Mouse (Mus musculus) midbrain, embryonic 12.5 days (tissue): ENCODE results near the gene Jph4. TPM values are rescaled to one million over a fixed set of nuclear protein-coding genes. Genes with fewer than 3 reads are reported as not detected.

ENCODE experiments used
- ATAC-seq: fragments of 200-750 bp; cut with Nextera tagmentation; 2 replicates; pipeline ENCODE4 v1.8.0; 2017; ENCODE audit warnings: low read depth, moderate TSS enrichment, moderate library complexity; ENCODE audit not compliant: low FRiP score
- H3K27ac ChIP-seq: fragments of 300-500 bp; sonication (generic); replicated peaks from 2 replicates; pipeline ENCODE4 v1.5.1; 2016; ENCODE audit warnings: mild to moderate bottlenecking
- H3K27me3 ChIP-seq: fragments of 300-500 bp; sonication (generic); 2 replicates; pipeline ENCODE4 v1.6.1; 2016; ENCODE audit warnings: mild to moderate bottlenecking
- H3K36me3 ChIP-seq: fragments of 300-500 bp; sonication (generic); 2 replicates; pipeline ENCODE4 v1.6.1; 2016
- H3K4me1 ChIP-seq: fragments of 300-500 bp; sonication (generic); 2 replicates; pipeline ENCODE4 v1.6.1; 2016
- H3K4me2 ChIP-seq: fragments of 300-500 bp; sonication (generic); replicated peaks from 2 replicates; pipeline ENCODE4 v1.6.1; 2016; ENCODE audit warnings: mild to moderate bottlenecking, moderate library complexity
- H3K4me3 ChIP-seq: fragments of 300-500 bp; sonication (generic); 2 replicates; pipeline ENCODE4 v1.5.1; 2016; ENCODE audit warnings: mild to moderate bottlenecking
- H3K9ac ChIP-seq: fragments of 300-500 bp; sonication (generic); replicated peaks from 2 replicates; pipeline ENCODE4 v1.6.1; 2016; ENCODE audit warnings: mild to moderate bottlenecking, moderate library complexity
- H3K9me3 ChIP-seq: fragments of 300-500 bp; sonication (generic); 2 replicates; pipeline ENCODE4 v1.6.1; 2016; ENCODE audit warnings: mild to moderate bottlenecking
- WGBS: fragments of 180-500 bp; shearing (Covaris S2); methylation state at CpG from one replicate; pipeline ENCODE4 v1.1.7; 2016; 5-methylcytosine and 5-hydroxymethylcytosine counted together
- polyA plus RNA-seq: library from polyadenylated mRNA; unstranded; fragments of >200 nt; fragmentation: Nextera tagmentation; extraction: Ambion mirVana; gene quantifications from 2 replicates; pipeline ENCODE4 v1.2.1, GENCODE M21; 2016

Jph4 gene
- polyA plus RNA-seq, 1 experiment from 2014 or later = 7.2 TPM

GRCm38 (mm10) chr14:55104365-55104764 is 12.4 kb downstream of the Jph4 start:
- WGBS = 86% methylated on average over 18 of the region's 18 CpGs

GRCm38 (mm10) chr14:55102253-55102785 is 14.4 kb downstream of the Jph4 start:
- Histone ChIP-seq H3K27ac (no peak overlapping the region), H3K4me3 (no peak overlapping the region), H3K36me3 (peaks cover 8% of the 10 kb centered on the region; the same call in 1 of the 2 replicates), H3K4me2 (no peak overlapping the region), H3K9ac (no peak overlapping the region; the same call in 1 of the 2 replicates), H3K4me1 (peaks cover 18% of the 10 kb centered on the region), H3K27me3 (peaks cover 19% of the 10 kb centered on the region), H3K9me3 (no peaks in the 10 kb centered on the region)
- no peak for ATAC-seq
- 87% methylated on average over 15 of the region's 15 CpGs for WGBS

More at GRCm38 (mm10) chr14:55104365-55104764, 12.4 kb downstream of the Jph4 start:
- Histone ChIP-seq H3K9ac (no peak overlapping the region), H3K4me1 (peaks cover 31% of the 10 kb centered on the region), H3K4me3 (no peak overlapping the region), H3K9me3 (no peaks in the 10 kb centered on the region), H3K27me3 (peaks cover 24% of the 10 kb centered on the region), H3K27ac (no peak overlapping the region), H3K4me2 (no peak overlapping the region), H3K36me3 (no peaks in the 10 kb centered on the region)
- ATAC-seq = no peak

- ATAC-seq = no peak
- WGBS = 50% methylated on average over 4 of the region's 4 CpGs
Measured at GRCm38 (mm10) chr14:55101592-55101991, 15.1 kb downstream of the Jph4 start.

GRCm38 (mm10) chr14:55098067-55098466 is 18.7 kb downstream of the Jph4 start:
- Histone ChIP-seq H3K36me3 (peaks cover 8% of the 10 kb centered on the region; the same call in 1 of the 2 replicates), H3K9ac (no peak overlapping the region), H3K4me1 (peaks cover 32% of the 10 kb centered on the region), H3K27me3 (peaks cover 4% of the 10 kb centered on the region), H3K4me2 (no peak overlapping the region), H3K4me3 (no peak overlapping the region), H3K9me3 (no peaks in the 10 kb centered on the region), H3K27ac (peak overlapping the region; percentile 21; the same call in 1 of the 2 replicates)
- 68% methylated on average over 4 of the region's 4 CpGs for WGBS
- no peak for ATAC-seq

More at GRCm38 (mm10) chr14:55101592-55101991, 15.1 kb downstream of the Jph4 start:
- Histone ChIP-seq H3K4me2 (no peak overlapping the region), H3K9ac (no peak overlapping the region), H3K4me3 (no peak overlapping the region), H3K9me3 (no peaks in the 10 kb centered on the region), H3K27ac (no peak overlapping the region), H3K27me3 (peaks cover 19% of the 10 kb centered on the region), H3K36me3 (peaks cover 8% of the 10 kb centered on the region; the same call in 1 of the 2 replicates), H3K4me1 (peaks cover 24% of the 10 kb centered on the region)

- H3K9me3 ChIP-seq = no peaks in the 10 kb centered on the region
- H3K36me3 ChIP-seq = peaks cover 8% of the 10 kb centered on the region; the same call in 1 of the 2 replicates
- no peak for ATAC-seq
- WGBS = 62% methylated on average over 10 of the region's 10 CpGs
- H3K27ac ChIP-seq = peak overlapping the region; percentile 21
- H3K9ac ChIP-seq = 0 out of 2 replicates have a peak overlapping the region, but pooled peaks have one; percentile 21
- no peak overlapping the region for H3K4me3 ChIP-seq
- H3K4me1 ChIP-seq = peaks cover 32% of the 10 kb centered on the region
- H3K27me3 ChIP-seq = peaks cover 4% of the 10 kb centered on the region
- peak overlapping the region; percentile 1; the same call in 1 of the 2 replicates for H3K4me2 ChIP-seq
Measured at GRCm38 (mm10) chr14:55097646-55098045, 19.1 kb downstream of the Jph4 start.

- 46% methylated on average over 9 of the region's 9 CpGs for WGBS
- peaks cover 32% of the 10 kb centered on the region for H3K4me1 ChIP-seq
- no peak for ATAC-seq
- H3K9me3 ChIP-seq = no peaks in the 10 kb centered on the region
- peaks cover 4% of the 10 kb centered on the region for H3K27me3 ChIP-seq
- H3K4me2 ChIP-seq = peak overlapping the region; percentile 26
- H3K27ac ChIP-seq = peak overlapping the region; percentile 21; the same call in 1 of the 2 replicates
- H3K36me3 ChIP-seq = peaks cover 8% of the 10 kb centered on the region; the same call in 1 of the 2 replicates
- peak overlapping the region; percentile 21; the same call in 1 of the 2 replicates for H3K9ac ChIP-seq
- H3K4me3 ChIP-seq = peak overlapping the region; percentile 12; the same call in 1 of the 2 replicates
Measured at GRCm38 (mm10) chr14:55096573-55097087, 20.1 kb downstream of the Jph4 start.

- 73% methylated on average over 12 of the region's 12 CpGs for WGBS
- H3K27ac ChIP-seq = no peak overlapping the region
- H3K4me1 ChIP-seq = peaks cover 38% of the 10 kb centered on the region
- H3K4me2 ChIP-seq = peak overlapping the region; percentile 69
- ATAC-seq = no peak
- peak overlapping the region; percentile 62 for H3K4me3 ChIP-seq
- peaks cover 4% of the 10 kb centered on the region for H3K27me3 ChIP-seq
- no peaks in the 10 kb centered on the region for H3K9me3 ChIP-seq
- H3K36me3 ChIP-seq = peaks cover 8% of the 10 kb centered on the region; the same call in 1 of the 2 replicates
- peak overlapping the region; percentile 73 for H3K9ac ChIP-seq
Measured at GRCm38 (mm10) chr14:55095671-55096070, 21.1 kb downstream of the Jph4 start.

- peak overlapping the region; percentile 62 for H3K4me3 ChIP-seq
- 56% methylated on average over 9 of the region's 9 CpGs for WGBS
- no peaks in the 10 kb centered on the region for H3K9me3 ChIP-seq
- ATAC-seq = no peak
- H3K4me2 ChIP-seq = peak overlapping the region; percentile 69
- H3K27me3 ChIP-seq = peaks cover 4% of the 10 kb centered on the region
- peaks cover 8% of the 10 kb centered on the region; the same call in 1 of the 2 replicates for H3K36me3 ChIP-seq
- H3K27ac ChIP-seq = peak overlapping the region; percentile 91
- peaks cover 42% of the 10 kb centered on the region for H3K4me1 ChIP-seq
- H3K9ac ChIP-seq = peak overlapping the region; percentile 73
Measured at GRCm38 (mm10) chr14:55095263-55095662, 21.5 kb downstream of the Jph4 start.

- Histone ChIP-seq H3K9me3 (no peaks in the 10 kb centered on the region), H3K27ac (peak within 1 kb of the TSS; percentile 91), H3K4me2 (peak within 1 kb of the TSS; percentile 69), H3K27me3 (peaks cover 4% of the 10 kb centered on the region), H3K36me3 (peaks cover 8% of the 10 kb centered on the region; the same call in 1 of the 2 replicates), H3K4me1 (peaks cover 47% of the 10 kb centered on the region), H3K4me3 (peak within 1 kb of the TSS; percentile 62), H3K9ac (peak within 1 kb of the TSS; percentile 73)
- ATAC-seq = peak; percentile 42
- under 1% methylated on average over 30 of the region's 30 CpGs for WGBS
Measured at GRCm38 (mm10) chr14:55094704-55095231, 22.0 kb downstream of the Jph4 start, which contains the start of gene Thtpa. Gene Thtpa, plus strand, starts transcription at chr14:55094784.

GRCm38 (mm10) chr14:55093927-55094326 is 22.8 kb downstream of the Jph4 start:
- H3K4me2 ChIP-seq = peak overlapping the region; percentile 69; the same call in 1 of the 2 replicates
- 45% methylated on average over 6 of the region's 6 CpGs for WGBS
- H3K4me1 ChIP-seq = peaks cover 55% of the 10 kb centered on the region

GRCm38 (mm10) chr14:55092011-55092577 is 24.6 kb downstream of the Jph4 start, which contains the start of gene Zfhx2:
Gene Zfhx2, minus strand, starts transcription at chr14:55092324.
- H3K27ac ChIP-seq = peak within 1 kb of the TSS; percentile 92
- peak within 1 kb of the TSS; percentile 72 for H3K4me3 ChIP-seq
- peaks cover 4% of the 10 kb centered on the region for H3K27me3 ChIP-seq
- peak within 1 kb of the TSS; percentile 75 for H3K4me2 ChIP-seq
- no peaks in the 10 kb centered on the region for H3K36me3 ChIP-seq
- H3K9ac ChIP-seq = peak within 1 kb of the TSS; percentile 93
- peaks cover 58% of the 10 kb centered on the region for H3K4me1 ChIP-seq
- under 1% methylated on average over 31 of the region's 34 CpGs for WGBS
- H3K9me3 ChIP-seq = no peaks in the 10 kb centered on the region
- ATAC-seq = peak; percentile 93

More at GRCm38 (mm10) chr14:55093927-55094326, 22.8 kb downstream of the Jph4 start:
- H3K9me3 ChIP-seq = no peaks in the 10 kb centered on the region
- no peak overlapping the region for H3K4me3 ChIP-seq
- peaks cover 4% of the 10 kb centered on the region for H3K27me3 ChIP-seq
- no peak overlapping the region for H3K27ac ChIP-seq
- H3K9ac ChIP-seq = no peak overlapping the region
- ATAC-seq = no peak
- H3K36me3 ChIP-seq = peaks cover 7% of the 10 kb centered on the region; the same call in 1 of the 2 replicates
